Mouse (Mus musculus) forebrain, embryonic 13.5 days (tissue): ENCODE results near the gene Plxna2. TPM values are rescaled to one million over a fixed set of nuclear protein-coding genes. Genes with fewer than 3 reads are reported as not detected.

Source experiments
- ATAC-seq: fragments of 200-750 bp; cut with Nextera tagmentation; 2 replicates; pipeline ENCODE4 v1.8.0; 2017
- H3K27ac ChIP-seq: fragments of 300-500 bp; sonication (generic); 2 replicates; pipeline ENCODE4 v1.5.1; 2015; ENCODE audit warnings: inconsistent platforms, mild to moderate bottlenecking, moderate library complexity
- H3K27me3 ChIP-seq: fragments of 300-500 bp; sonication (generic); 2 replicates; pipeline ENCODE4 v1.6.1; 2015; ENCODE audit warnings: mild to moderate bottlenecking, inconsistent platforms
- H3K36me3 ChIP-seq: fragments of 300-500 bp; sonication (generic); 2 replicates; pipeline ENCODE4 v1.6.1; 2015; ENCODE audit warnings: mild to moderate bottlenecking, inconsistent platforms; ENCODE audit not compliant: poor library complexity, severe bottlenecking
- H3K4me1 ChIP-seq: fragments of 300-500 bp; sonication (generic); 2 replicates; pipeline ENCODE4 v1.6.1; 2015; ENCODE audit warnings: inconsistent platforms
- H3K4me2 ChIP-seq: fragments of 300-500 bp; sonication (generic); 2 replicates; pipeline ENCODE4 v1.6.1; 2015; ENCODE audit warnings: inconsistent platforms, mild to moderate bottlenecking, moderate library complexity
- H3K4me3 ChIP-seq: fragments of 300-500 bp; sonication (generic); 2 replicates; pipeline ENCODE4 v1.5.1; 2015; ENCODE audit warnings: mild to moderate bottlenecking, inconsistent platforms
- H3K9ac ChIP-seq: fragments of 300-500 bp; sonication (generic); 2 replicates; pipeline ENCODE4 v1.6.1; 2015; ENCODE audit warnings: mild to moderate bottlenecking, inconsistent platforms
- H3K9me3 ChIP-seq: fragments of 300-500 bp; sonication (generic); replicated peaks from 2 replicates; pipeline ENCODE4 v1.6.1; 2016; ENCODE audit warnings: inconsistent platforms
- WGBS: fragments of 180-500 bp; shearing (Covaris S2); methylation state at CpG from one replicate; pipeline ENCODE4 v1.1.7; 2015; 5-methylcytosine and 5-hydroxymethylcytosine counted together
- polyA plus RNA-seq: library from polyadenylated mRNA; unstranded; fragments of >200 nt; fragmentation: Nextera tagmentation; extraction: Ambion mirVana; gene quantifications from 2 replicates; pipeline ENCODE4 v1.2.1, GENCODE M21; 2015

Gene Plxna2
- polyA plus RNA-seq, 1 experiment from 2014 or later: 55.8 TPM

GRCm38 (mm10) chr1:194734836-194735235 lies 116.8 kb downstream of the Plxna2 start:
- Histone ChIP-seq H3K4me1 (peaks cover 21% of the 10 kb centered on the region), H3K27ac (no peak overlapping the region), H3K4me3 (no peak overlapping the region), H3K4me2 (no peak overlapping the region), H3K36me3 (peaks cover 11% of the 10 kb centered on the region), H3K9ac (no peak overlapping the region), H3K9me3 (no peaks in the 10 kb centered on the region), H3K27me3 (no peaks in the 10 kb centered on the region)
- ATAC-seq: no peak
- WGBS: 88% methylated on average over 2 of the region's 2 CpGs

- no peaks in the 10 kb centered on the region for H3K27me3 ChIP-seq
- peaks cover 56% of the 10 kb centered on the region for H3K4me1 ChIP-seq
- H3K36me3 ChIP-seq: peaks cover 4% of the 10 kb centered on the region; the same call in 1 of the 2 replicates
- peak overlapping the region; percentile 17; the same call in 1 of the 2 replicates for H3K9ac ChIP-seq
- H3K9me3 ChIP-seq: no peaks in the 10 kb centered on the region
- no peak overlapping the region for H3K4me2 ChIP-seq
- H3K4me3 ChIP-seq: no peak overlapping the region
- peak overlapping the region; percentile 73 for H3K27ac ChIP-seq
- peak; percentile 41 for ATAC-seq
Observed at GRCm38 (mm10) chr1:194739894-194740293, 121.9 kb downstream of the Plxna2 start.

- peak overlapping the region; percentile 61 for H3K27ac ChIP-seq
- no peaks in the 10 kb centered on the region for H3K9me3 ChIP-seq
- no peak overlapping the region for H3K4me2 ChIP-seq
- H3K9ac ChIP-seq: no peak overlapping the region
- WGBS: 26% methylated on average over 2 of the region's 2 CpGs
- no peak overlapping the region for H3K4me3 ChIP-seq
- no peak for ATAC-seq
- no peaks in the 10 kb centered on the region for H3K27me3 ChIP-seq
- H3K36me3 ChIP-seq: peaks cover 9% of the 10 kb centered on the region
- H3K4me1 ChIP-seq: peaks cover 87% of the 10 kb centered on the region
Observed at GRCm38 (mm10) chr1:194742901-194743422, 124.9 kb downstream of the Plxna2 start.

- H3K9me3 ChIP-seq: no peaks in the 10 kb centered on the region
- H3K4me3 ChIP-seq: no peak overlapping the region
- WGBS: 57% methylated on average over 2 of the region's 2 CpGs
- peak overlapping the region; percentile 82 for H3K27ac ChIP-seq
- peaks cover 71% of the 10 kb centered on the region for H3K4me1 ChIP-seq
- peaks cover 25% of the 10 kb centered on the region for H3K36me3 ChIP-seq
- no peak for ATAC-seq
- no peaks in the 10 kb centered on the region for H3K27me3 ChIP-seq
- no peak overlapping the region for H3K4me2 ChIP-seq
- 0 out of 2 replicates have a peak overlapping the region, but pooled peaks have one; percentile 21 for H3K9ac ChIP-seq
Observed at GRCm38 (mm10) chr1:194745177-194745934, 127.3 kb downstream of the Plxna2 start.

GRCm38 (mm10) chr1:194746332-194747249 lies 128.6 kb downstream of the Plxna2 start:
- Histone ChIP-seq H3K4me1 (peaks cover 64% of the 10 kb centered on the region), H3K4me2 (peak overlapping the region; percentile 8; the same call in 1 of the 2 replicates), H3K4me3 (no peak overlapping the region), H3K9ac (no peak overlapping the region), H3K27me3 (no peaks in the 10 kb centered on the region), H3K9me3 (no peaks in the 10 kb centered on the region), H3K27ac (peak overlapping the region; percentile 82), H3K36me3 (peaks cover 37% of the 10 kb centered on the region)
- WGBS: 4% methylated on average over 6 of the region's 6 CpGs
- ATAC-seq: peak; percentile 95

- ATAC-seq: peak; percentile 31; the same call in 1 of the 2 replicates
- Histone ChIP-seq H3K27ac (peak overlapping the region; percentile 82), H3K9ac (no peak overlapping the region), H3K4me3 (no peak overlapping the region), H3K9me3 (no peaks in the 10 kb centered on the region), H3K36me3 (peaks cover 44% of the 10 kb centered on the region), H3K27me3 (no peaks in the 10 kb centered on the region), H3K4me2 (no peak overlapping the region), H3K4me1 (peaks cover 58% of the 10 kb centered on the region)
Observed at GRCm38 (mm10) chr1:194747258-194747657, 129.2 kb downstream of the Plxna2 start.

GRCm38 (mm10) chr1:194753168-194753567 lies 135.2 kb downstream of the Plxna2 start:
- Histone ChIP-seq H3K4me1 (peaks cover 8% of the 10 kb centered on the region), H3K9me3 (no peaks in the 10 kb centered on the region), H3K27ac (no peak overlapping the region), H3K4me2 (no peak overlapping the region), H3K9ac (no peak overlapping the region), H3K4me3 (no peak overlapping the region), H3K36me3 (peaks cover 89% of the 10 kb centered on the region), H3K27me3 (no peaks in the 10 kb centered on the region)
- no peak for ATAC-seq
- 48% methylated on average over 2 of the region's 2 CpGs for WGBS

- H3K4me1 ChIP-seq: no peaks in the 10 kb centered on the region
Observed at GRCm38 (mm10) chr1:194756001-194756400, 138.0 kb downstream of the Plxna2 start.

GRCm38 (mm10) chr1:194756409-194756808 lies 138.4 kb downstream of the Plxna2 start:
- 92% methylated on average over 2 of the region's 2 CpGs for WGBS
- no peak overlapping the region for H3K9ac ChIP-seq
- no peak overlapping the region for H3K4me3 ChIP-seq
- H3K36me3 ChIP-seq: peaks cover 94% of the 10 kb centered on the region
- no peak for ATAC-seq
- H3K4me2 ChIP-seq: no peak overlapping the region
- H3K27me3 ChIP-seq: no peaks in the 10 kb centered on the region
- H3K27ac ChIP-seq: no peak overlapping the region
- H3K9me3 ChIP-seq: no peaks in the 10 kb centered on the region
- H3K4me1 ChIP-seq: no peaks in the 10 kb centered on the region

More at GRCm38 (mm10) chr1:194756001-194756400, 138.0 kb downstream of the Plxna2 start:
- no peak overlapping the region for H3K4me3 ChIP-seq
- H3K27me3 ChIP-seq: no peaks in the 10 kb centered on the region
- H3K36me3 ChIP-seq: peaks cover 94% of the 10 kb centered on the region
- H3K4me2 ChIP-seq: no peak overlapping the region
- no peaks in the 10 kb centered on the region for H3K9me3 ChIP-seq
- H3K9ac ChIP-seq: no peak overlapping the region
- ATAC-seq: no peak
- no peak overlapping the region for H3K27ac ChIP-seq

GRCm38 (mm10) chr1:194756863-194757262 lies 138.8 kb downstream of the Plxna2 start:
- Histone ChIP-seq H3K9me3 (no peaks in the 10 kb centered on the region), H3K4me3 (no peak overlapping the region), H3K27ac (no peak overlapping the region), H3K9ac (no peak overlapping the region), H3K4me2 (no peak overlapping the region), H3K27me3 (no peaks in the 10 kb centered on the region), H3K36me3 (peaks cover 94% of the 10 kb centered on the region), H3K4me1 (no peaks in the 10 kb centered on the region)
- no peak for ATAC-seq
- WGBS: 73% methylated on average over 3 of the region's 3 CpGs

- 81% methylated on average over 2 of the region's 2 CpGs for WGBS
- no peak overlapping the region for H3K4me3 ChIP-seq
- H3K4me1 ChIP-seq: no peaks in the 10 kb centered on the region
- H3K4me2 ChIP-seq: no peak overlapping the region
- peaks cover 96% of the 10 kb centered on the region for H3K36me3 ChIP-seq
- no peak overlapping the region for H3K9ac ChIP-seq
- no peak overlapping the region for H3K27ac ChIP-seq
- no peaks in the 10 kb centered on the region for H3K27me3 ChIP-seq
- peak; percentile 41; the same call in 1 of the 2 replicates for ATAC-seq
- no peaks in the 10 kb centered on the region for H3K9me3 ChIP-seq
Observed at GRCm38 (mm10) chr1:194761432-194762212, 143.6 kb downstream of the Plxna2 start.
